Mouse (Mus musculus): ENCODE measurements around the gene Ttc29.

Gene Ttc29

DNA sequence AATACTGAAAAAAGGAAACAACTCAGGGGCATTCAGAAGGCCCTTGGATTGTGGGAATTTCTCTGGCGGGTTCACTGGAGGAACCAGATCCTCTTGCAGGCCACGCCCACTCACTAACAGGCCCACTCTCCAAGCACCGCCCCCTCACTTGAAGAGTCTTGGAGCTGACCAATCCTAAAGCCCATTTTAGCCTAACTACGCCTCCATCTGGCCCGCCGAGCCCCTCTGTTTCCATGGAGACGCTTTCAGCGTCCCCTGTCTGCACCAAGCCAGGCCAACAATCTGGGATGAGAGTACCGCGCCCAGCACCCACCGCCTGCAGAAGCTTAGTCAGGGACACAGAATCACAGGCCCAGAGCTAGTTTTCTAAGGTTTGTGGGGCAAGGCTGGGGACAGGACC, at the start of gene Ttc29:
Gene Ttc29 (plus strand): TSS at position 224 of the 400 bp plus-strand sequence.
- DNase-seq (ENCODE audit: low spot score): peak; percentile 13

DNA sequence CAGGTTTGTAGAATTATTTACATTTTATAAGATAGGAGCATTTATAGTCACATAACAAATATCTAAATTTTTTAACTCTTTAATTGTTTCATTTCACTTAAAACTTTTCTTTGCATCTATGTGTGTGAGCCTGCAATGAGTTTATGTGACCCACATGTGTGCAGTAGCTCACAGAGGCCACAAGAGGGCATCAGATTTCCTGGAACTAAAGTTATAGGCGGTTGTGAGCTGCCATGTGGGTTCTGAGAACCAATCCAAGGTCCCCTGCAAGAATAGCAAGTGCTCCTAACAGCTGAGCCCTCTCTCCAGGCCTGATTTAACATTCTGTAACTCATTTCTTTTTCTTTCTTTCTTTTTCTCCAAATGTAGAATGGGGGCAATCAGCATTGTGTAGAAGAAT, 41.7 kb upstream of the Ttc29 start:
- no peak for DNase-seq (ENCODE audit: low spot score)

DNA sequence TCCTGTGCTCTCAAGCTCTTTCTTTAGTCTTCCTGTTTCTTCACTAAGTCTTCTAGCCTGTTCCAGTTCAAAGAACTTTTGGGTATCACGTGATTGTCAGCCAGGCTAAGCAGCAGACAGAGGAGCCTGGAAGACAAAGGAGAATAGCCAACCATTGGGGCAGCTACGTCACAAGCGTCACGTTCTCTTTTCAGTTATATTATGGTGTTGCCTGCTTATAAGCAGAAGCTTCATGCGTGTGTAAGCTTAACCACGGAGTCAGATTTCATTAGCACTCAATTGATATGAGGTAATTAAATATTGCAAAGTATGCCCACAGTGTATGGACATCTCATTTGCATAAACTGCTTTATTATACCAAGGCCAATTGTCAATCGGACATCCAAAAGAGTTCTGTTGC, 30.4 kb upstream of the Ttc29 start:
- no peak for DNase-seq (ENCODE audit: low spot score)

DNA sequence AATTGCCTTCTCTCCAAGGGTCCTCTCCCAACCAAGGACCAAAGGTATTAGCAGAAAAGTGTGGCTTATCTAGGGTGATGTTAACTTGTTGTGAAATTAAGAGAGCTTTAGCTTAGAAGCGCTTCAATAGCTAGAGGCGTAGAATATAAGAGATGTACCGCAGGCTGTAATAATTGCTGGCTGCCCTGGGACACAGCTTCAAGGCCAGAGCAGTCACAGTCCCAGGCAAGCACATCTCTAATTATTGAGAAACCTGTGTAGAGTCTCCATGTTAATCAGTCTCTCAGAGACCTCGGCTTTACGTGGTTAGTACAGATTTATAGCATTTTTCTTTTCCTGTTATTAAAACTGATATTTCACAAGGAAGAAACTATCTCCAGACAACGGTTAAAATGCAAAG, 29.7 kb upstream of the Ttc29 start:
- no peak for DNase-seq (ENCODE audit: low spot score)

DNA sequence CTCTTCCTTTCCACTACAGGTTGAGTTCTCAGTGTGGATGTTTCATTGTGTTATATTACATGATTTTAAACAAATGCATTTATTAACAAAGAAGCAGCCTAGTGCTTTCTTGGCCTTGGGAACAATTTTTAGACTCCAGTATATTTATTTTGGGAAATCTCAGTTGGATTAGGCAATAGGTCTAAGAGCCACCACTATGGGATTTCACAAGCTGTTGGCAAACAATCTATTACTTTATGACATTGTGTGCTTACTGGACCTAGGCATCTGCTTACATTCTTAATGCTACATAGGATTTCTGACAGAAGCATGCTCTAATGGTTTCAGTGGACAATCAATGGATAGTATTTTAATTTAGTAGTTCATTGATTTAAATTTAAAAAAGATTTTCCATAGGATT, 26.0 kb upstream of the Ttc29 start:
- DNase-seq (ENCODE audit: low spot score): no peak

DNA sequence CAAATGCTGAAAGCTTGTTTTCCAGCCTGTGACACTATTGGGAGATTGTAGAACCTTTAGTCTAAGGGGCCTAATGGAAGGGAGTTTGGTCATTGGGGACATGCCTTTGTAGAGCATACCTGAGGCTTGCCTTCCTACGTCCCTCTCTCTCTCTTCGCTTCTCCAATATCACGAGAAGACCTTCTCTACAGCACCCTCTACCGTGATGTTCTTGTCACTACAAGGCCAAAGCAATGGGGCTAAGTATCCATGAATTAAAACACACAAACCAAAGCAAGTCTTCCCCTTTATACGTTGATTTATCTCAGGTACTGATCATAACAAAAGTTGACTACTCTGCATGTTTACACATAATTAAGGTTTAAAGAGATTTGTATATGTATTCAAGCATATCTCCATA, 8.9 kb upstream of the Ttc29 start:
- no peak for DNase-seq (ENCODE audit: low spot score)

DNA sequence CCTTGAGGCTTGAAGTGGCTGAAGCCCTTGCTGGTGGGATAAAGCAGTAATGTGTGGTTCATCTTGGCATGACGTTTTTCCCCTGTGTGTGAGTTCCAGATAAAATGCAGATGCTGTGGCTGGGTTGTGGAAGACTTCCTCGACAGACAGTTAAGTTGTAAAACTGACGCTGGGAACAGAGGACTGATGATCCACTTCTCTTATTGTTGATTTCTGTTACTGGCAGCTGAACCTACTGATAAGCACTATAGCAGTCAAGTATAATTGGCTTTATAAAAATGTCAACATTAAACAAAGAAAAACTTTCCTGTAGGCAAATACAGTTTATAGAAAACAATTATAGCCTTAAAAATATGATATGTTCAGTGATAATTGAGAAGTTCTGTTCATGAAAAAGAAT, 2.7 kb upstream of the Ttc29 start:
- no peak for DNase-seq (ENCODE audit: low spot score)

DNA sequence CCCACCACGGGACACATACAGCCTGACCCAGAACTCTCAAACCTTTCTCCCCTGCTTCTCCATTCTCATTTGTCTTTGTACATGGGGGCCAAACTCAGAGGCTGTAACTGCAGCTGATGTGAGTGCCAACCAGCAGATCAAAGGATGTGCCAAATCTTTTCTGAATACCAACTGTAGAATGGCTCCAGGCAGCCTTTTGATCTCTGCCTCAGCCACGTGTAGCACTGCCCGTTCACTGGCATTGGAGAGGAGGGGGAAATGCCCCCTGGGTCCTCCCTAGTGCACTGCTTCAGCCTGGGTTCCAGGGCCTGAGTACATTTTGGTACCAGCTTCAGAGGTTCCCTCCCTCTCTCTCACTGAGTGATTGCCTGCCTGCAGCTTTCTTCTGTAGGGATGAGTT, 1.5 kb downstream of the Ttc29 start:
- DNase-seq (ENCODE audit: low spot score): no peak

DNA sequence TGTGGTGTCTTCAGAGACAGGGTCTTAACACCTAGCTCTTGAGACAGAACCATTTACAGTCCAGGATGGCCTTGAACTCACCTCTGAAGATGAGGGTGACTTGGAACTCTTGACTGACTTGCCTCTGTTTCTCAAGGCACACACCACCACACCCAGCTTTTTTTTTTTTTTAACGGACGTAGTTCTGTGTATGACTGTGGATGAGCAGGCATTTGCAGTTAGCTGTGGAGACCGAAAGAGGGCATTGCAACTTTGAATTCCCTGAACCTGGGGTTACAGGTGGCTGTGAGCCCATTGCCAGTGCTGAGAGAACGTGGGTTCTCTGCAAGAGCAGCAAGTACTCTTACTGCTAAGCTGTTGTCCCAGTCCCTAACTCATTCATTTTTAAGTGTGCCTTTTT, 13.0 kb downstream of the Ttc29 start:
- DNase-seq (ENCODE audit: low spot score): no peak

DNA sequence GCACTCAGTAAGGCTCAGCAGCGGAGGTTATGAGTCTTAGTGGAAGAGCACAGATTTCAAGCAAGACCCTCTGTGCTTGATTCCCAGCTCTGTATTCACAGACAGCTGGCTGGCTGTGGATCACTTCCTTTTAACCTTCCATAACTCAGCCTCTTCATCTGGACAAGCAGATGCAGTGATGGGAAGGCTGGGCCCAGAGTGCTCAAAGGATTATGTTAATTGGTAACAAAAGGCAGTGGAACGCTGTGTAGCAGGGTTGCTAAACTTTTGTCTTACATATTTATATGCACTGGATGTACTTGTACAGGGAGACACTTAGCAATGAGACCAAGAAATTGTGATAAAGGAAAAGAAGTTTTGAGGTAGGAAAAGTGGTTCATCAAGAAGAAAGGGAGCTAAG, 17.6 kb downstream of the Ttc29 start:
- DNase-seq (ENCODE audit: low spot score): no peak

DNA sequence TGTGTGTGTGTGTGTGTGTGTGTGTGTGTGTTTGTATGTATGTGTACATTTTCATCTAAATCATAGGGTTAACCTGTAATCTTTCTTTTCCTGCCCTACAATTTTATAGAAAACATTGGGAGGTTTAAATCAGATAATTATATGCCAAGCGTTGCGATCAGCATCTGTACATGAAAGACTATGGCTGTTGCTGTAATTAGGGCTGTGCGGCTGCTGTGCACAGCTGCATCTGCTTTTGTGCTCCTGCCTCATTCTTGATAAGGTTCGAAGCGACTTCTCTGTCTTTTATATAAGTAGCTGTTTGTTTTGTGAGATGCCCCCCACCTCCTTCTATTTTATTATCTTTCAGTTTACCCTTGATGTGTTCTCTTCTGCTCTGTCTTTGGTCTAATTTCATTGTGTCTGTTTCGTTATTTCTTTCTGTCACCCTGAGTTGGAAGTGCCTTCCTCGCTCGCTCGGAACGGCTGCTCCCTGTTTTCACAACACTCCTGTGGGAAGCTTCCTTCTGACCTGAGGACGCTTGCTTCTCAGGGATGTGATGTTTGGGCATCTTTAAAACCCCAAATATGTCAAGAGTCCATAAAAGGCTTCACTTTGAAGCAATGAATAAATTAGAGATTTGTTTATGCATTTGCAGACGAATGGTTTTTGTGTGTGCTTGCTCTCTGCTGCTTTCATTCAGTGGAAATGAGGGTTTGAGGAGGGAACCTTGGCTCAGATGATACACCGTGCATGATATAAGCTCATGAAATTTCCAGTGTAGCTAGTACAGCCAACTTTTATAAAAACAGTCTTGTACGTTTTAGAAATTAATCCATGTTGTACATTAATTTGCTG, 20.0 kb downstream of the Ttc29 start:
- DNase-seq (ENCODE audit: low spot score): no peak

DNA sequence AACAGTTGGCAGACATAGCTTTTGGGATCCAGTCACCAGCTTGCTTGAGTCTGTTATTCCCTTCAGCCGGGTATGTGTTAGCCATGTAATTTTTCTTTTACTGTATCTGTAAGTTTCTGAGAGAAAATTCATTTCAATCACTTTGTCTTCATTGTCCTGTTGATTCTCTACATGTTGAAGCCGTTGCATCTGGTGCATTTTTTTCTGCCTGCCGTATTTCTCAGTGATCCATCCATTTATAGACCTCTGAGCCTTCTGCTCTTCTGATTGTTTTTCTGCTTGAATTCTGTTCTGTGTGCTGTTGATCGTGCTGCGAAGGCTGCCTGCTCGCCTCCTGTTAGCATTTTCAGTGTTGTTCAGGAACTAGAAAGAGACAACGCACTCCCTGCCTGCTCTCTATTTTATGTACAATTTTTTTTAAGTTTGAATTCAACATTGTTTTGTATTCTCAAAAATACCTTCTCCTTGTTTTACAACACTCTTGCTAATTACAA, 20.7 kb downstream of the Ttc29 start:
- DNase-seq (ENCODE audit: low spot score): no peak

DNA sequence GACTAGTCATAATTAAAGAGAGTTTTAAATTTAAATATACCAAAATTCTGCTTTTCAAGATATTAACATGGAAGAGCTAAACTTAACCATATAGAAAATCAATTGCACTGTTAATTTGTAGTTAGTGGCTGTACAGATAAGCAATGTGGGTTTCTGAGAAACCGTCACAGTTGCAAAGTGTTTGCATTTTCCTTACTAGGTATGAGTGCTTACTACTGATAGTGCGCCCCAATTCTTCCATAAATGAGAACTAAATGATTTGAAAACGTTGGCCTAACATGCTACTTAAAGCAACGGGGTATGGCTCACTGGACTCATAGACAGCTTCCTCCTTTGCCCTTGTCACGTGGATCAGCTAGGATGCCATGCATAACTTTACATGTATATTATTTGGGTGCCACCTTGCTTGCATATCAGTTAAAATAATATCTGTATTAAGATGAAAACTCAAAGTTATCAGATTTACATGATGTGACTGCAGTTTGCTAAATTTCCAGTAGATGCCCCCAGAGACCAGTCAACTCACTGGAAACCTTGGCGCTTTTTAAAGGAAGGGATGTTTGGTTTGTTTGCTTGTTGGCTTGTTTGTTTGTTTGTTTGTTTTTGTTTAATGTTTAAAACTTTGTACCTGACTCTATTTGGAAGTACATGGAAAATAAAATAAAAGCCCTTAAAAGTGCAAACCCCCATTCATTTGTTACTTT, 25.0 kb downstream of the Ttc29 start:
- DNase-seq (ENCODE audit: low spot score): peak; percentile 52

DNA sequence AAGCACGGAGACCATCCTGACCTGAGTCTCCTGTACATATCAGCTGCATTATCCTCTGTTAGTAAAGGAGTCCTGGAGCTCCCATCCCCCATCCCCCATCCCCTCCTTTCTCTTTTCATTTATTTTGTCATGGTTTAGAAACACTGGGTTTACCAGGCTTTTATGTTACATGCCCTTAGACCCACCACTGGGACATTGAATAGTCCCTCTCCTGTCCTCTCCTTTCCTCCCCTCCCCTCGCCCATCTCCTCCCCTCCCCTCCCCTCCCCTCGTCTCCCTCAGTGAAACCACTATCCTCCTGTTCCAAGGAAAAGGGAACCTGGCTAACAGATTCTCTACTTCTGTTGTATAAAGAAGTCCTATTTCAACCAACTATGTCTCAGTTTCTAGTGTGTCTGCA, 38.0 kb downstream of the Ttc29 start:
- DNase-seq (ENCODE audit: low spot score): no peak

DNA sequence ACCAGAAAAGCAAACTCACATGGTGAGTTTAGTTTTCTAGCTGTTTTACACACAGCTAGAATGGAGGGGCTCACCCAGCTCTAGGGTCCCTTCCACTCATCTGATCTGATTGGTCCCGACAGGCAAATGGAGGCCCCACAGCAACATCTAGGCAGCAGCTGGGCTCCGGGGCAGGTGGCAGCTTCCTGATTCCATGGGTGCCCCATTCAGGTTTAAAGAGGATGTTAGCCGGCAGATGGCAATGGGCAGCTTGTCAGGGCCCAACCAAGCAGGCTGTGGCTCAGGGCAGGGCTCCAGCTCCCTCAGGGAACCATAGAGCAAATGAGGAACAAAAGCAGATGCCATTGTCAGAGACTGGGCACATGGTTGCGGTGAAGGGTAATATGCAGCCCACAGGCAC, 41.3 kb downstream of the Ttc29 start:
- DNase-seq (ENCODE audit: low spot score): no peak

DNA sequence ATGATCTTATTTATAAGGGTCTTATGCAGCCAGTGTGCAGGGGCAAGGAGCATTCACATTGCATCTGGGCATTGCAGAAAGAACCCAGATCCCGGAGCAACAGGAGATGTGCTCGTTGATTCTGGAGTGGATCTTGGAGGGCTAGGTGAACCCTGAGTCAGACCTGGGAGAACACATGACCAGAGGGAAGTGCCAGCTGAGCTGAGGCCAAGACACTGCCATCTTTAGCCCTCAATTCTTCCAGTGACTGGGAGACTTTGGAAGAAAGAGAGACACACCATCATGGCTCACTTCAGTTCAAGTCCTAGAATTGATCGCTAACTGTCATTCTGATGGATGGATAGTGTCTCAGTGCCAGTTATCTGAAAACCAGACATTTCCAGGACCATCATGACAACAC, 41.9 kb downstream of the Ttc29 start:
- DNase-seq (ENCODE audit: low spot score): no peak

DNA sequence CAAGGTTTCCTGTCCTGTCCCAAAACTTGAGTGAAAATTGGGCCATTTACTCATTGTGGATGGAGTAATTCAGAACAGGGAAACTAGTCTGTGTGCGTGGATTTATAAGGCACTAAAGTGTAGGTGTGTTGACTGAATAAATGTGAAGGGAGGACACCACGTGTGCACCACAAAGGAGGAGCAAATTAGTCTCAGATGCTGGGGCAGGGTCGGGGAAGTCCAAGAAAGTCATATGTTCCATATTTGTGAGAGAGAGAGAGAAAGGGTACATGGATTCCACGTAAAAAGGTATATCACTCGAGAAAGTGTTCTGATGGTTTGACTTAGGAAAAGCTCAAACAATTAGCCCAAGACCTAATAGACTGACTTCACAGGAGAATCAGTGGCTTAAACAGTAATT, 52.4 kb downstream of the Ttc29 start:
- no peak for DNase-seq (ENCODE audit: low spot score)

DNA sequence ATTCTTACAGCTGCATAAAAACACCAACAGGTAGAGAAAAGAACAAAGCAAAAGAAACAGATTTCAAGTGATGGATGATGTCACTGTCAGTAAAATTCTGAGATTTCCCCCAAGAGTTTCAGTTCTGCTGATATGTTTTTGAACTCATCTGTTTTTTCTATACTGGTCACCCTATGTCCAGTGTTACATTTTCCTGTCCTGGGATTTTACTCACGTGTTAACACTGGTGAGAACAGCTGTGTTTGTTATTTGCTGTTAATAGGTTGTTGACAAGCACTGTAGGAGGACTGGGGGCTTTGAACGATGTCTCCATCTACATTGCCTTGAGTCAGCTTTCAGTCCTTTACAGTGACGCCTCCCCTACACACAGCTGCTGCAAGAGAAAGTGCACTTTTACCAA, 53.1 kb downstream of the Ttc29 start:
- no peak for DNase-seq (ENCODE audit: low spot score)

DNA sequence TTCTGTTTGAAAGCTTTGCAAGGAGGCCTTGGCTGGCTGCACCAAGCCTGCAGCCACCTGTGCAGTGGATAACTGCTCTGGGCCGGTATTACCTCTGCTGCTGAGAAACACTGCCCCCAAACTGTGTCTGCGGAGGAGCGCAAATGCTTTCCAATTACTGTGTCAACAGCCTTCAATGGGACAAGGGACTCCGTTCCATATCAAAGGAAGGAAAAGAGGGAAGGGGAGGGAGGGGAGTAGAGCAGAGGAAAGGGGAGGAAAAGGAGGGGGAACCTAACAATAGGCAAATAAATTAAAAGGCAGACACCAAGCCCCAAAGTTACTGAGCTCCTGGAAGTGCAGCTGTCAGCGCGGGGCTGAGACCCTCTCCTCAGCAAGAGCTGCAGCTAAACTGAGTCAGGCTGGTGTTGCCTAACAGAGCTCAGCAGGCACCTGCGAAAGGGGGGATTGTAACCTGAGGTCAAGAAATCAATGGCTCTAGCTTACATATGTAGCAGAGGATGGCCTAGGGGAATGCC, 54.9 kb downstream of the Ttc29 start:
- DNase-seq (ENCODE audit: low spot score): no peak

DNA sequence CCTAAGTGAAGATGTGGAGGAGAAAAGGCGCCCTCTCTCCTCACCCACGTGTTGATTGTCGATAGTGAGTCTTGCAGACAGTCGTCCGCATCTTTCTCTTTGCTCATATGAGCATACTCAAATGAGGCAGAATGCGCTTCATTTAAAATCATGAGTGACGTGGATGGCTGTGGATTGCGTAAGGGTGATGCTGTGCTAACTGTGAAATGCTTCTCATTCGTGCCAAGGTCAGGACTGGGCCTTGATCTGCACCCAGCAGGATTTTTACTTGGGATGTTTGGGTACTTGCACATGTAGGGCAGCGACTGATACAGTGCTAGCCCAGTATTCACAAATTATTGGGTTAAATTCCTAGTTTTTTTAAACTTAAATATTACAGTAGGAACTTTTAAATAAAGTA, 56.2 kb downstream of the Ttc29 start:
- no peak for DNase-seq (ENCODE audit: low spot score)

DNA sequence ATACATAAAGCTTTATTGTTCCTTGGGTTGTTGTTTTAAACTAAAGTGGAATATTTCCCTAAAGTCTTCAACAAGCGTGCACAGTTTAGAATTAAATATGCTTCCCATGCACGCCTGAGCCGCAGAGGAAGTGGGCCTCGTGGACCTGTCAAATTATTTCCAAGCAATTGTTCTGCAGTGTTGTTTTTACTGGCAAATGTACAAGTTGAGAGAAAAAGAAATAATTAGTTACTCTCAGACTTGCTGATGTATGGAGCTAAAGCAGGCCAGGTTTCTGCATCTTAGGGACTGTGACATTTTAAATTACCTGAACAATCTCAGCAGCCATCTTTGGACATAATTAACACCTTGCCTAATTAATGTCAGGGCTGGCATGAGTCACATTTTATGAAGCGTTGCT, 58.3 kb downstream of the Ttc29 start:
- no peak for DNase-seq (ENCODE audit: low spot score)

DNA sequence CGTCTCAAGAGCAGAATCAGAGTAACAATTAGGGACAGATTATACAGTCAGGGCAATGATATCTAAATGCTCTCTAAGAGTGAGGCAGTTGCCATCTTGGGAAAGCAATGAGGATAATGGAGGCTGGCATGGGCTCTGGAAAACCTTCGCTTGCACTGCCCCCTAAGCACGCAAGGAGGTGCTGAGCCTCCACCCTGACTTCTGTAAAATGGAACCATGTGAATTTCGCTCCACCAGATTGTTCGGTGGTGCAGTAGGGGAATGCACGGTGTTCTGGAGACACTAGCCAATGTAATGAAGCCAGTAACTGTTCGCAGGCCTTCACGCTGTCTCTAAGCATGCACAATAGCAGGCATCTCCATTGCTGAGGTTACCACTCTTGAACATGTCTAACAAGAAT, 63.0 kb downstream of the Ttc29 start:
- no peak for DNase-seq (ENCODE audit: low spot score)

DNA sequence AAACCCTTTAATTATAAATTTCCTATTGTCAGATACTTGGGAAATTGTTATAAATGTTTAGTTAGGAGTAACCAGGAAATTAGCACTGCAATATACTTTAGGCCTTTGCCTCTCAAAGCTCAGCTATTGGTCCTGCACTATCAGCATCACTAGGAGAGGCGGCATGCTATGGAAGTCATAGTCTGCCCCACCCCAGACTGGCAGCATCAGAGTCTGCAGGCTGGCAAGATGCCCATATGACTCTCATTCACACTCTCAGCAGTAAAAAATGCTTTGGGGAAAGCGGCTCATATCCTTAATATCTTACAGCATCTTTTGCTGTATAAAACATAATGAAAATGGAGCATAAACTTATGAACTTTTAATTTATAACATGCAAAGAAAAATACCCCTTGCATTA, 64.3 kb downstream of the Ttc29 start:
- peak; percentile 13 for DNase-seq (ENCODE audit: low spot score)
